Mouse (Mus musculus): ENCODE measurements around the gene Fam69a. TPM values are rescaled to one million over a fixed set of nuclear protein-coding genes. Genes with fewer than 3 reads are reported as not detected.
A peak's percentile ranks its signal among the peaks of the same experiment; 100 is the strongest.
"Not testable (repeated sequence)": the region's sequence is repeated elsewhere in the genome, so short reads cannot be mapped to it uniquely, and the experiment has no call there.

Gene Fam69a
- polyA plus RNA-seq, 1 experiment, result 0.94 TPM

GRCm38 (mm10) chr5:107983946-107984345, 2.9 kb downstream of the Fam69a start:
- no peak for TF ChIP-seq FLI1 (IDR thresholded peaks at IDR 0.05; ENCODE audit: low read length)
- no peak for TF ChIP-seq GATA1 (IDR thresholded peaks at IDR 0.05; ENCODE audit: borderline replicate concordance, low read length)
- Histone ChIP-seq H3K36me3 (replicated peaks; ENCODE audit: low read length) (peaks cover 11% of the 10 kb centered on the region), H3K9me3 (no peaks in the 10 kb centered on the region), H3K27me3 (replicated peaks) (no peaks in the 10 kb centered on the region), H3K4me3 (replicated peaks) (no peak overlapping the region), H3K4me1 (peaks cover 63% of the 10 kb centered on the region)

GRCm38 (mm10) chr5:107982016-107982415, 4.9 kb downstream of the Fam69a start:
- Histone ChIP-seq H3K4me3 (replicated peaks) (no peak overlapping the region), H3K4me1 (peaks cover 80% of the 10 kb centered on the region), H3K36me3 (replicated peaks; ENCODE audit: low read length) (peaks cover 29% of the 10 kb centered on the region), H3K27me3 (replicated peaks) (no peaks in the 10 kb centered on the region), H3K9me3 (no peaks in the 10 kb centered on the region)
- TF ChIP-seq GATA1 (IDR thresholded peaks at IDR 0.05; ENCODE audit: borderline replicate concordance, low read length), result no peak
- TF ChIP-seq FLI1 (IDR thresholded peaks at IDR 0.05; ENCODE audit: low read length), result no peak

- Histone ChIP-seq H3K36me3 (replicated peaks; ENCODE audit: low read length) (peaks cover 32% of the 10 kb centered on the region), H3K27me3 (replicated peaks) (no peaks in the 10 kb centered on the region), H3K4me3 (replicated peaks) (peak overlapping the region; percentile 44), H3K9me3 (no peaks in the 10 kb centered on the region), H3K4me1 (peaks cover 68% of the 10 kb centered on the region)
- TF ChIP-seq FLI1 (IDR thresholded peaks at IDR 0.05; ENCODE audit: low read length), result no peak
- TF ChIP-seq GATA1 (IDR thresholded peaks at IDR 0.05; ENCODE audit: borderline replicate concordance, low read length), result no peak
Measured at GRCm38 (mm10) chr5:107979901-107980300, 7.0 kb downstream of the Fam69a start.

GRCm38 (mm10) chr5:107978289-107979035, 8.4 kb downstream of the Fam69a start:
- Histone ChIP-seq H3K4me1 (peaks cover 63% of the 10 kb centered on the region), H3K9me3 (no peaks in the 10 kb centered on the region), H3K4me3 (replicated peaks) (no peak overlapping the region), H3K36me3 (replicated peaks; ENCODE audit: low read length) (peaks cover 32% of the 10 kb centered on the region), H3K27me3 (replicated peaks) (no peaks in the 10 kb centered on the region)
- TF ChIP-seq FLI1 (IDR thresholded peaks at IDR 0.05; ENCODE audit: low read length) (no peak), GATA1 (IDR thresholded peaks at IDR 0.05; ENCODE audit: borderline replicate concordance, low read length) (no peak)

- Histone ChIP-seq H3K4me3 (replicated peaks) (no peak overlapping the region), H3K9me3 (no peaks in the 10 kb centered on the region), H3K36me3 (replicated peaks; ENCODE audit: low read length) (peaks cover 32% of the 10 kb centered on the region), H3K4me1 (peaks cover 66% of the 10 kb centered on the region), H3K27me3 (replicated peaks) (no peaks in the 10 kb centered on the region)
- no peak for TF ChIP-seq GATA1 (IDR thresholded peaks at IDR 0.05; ENCODE audit: borderline replicate concordance, low read length)
- TF ChIP-seq FLI1 (IDR thresholded peaks at IDR 0.05; ENCODE audit: low read length), result no peak
Measured at GRCm38 (mm10) chr5:107977640-107978288, 9.1 kb downstream of the Fam69a start.

GRCm38 (mm10) chr5:107973310-107973709, 13.6 kb downstream of the Fam69a start:
- H3K9me3 ChIP-seq, result no peaks in the 10 kb centered on the region
- peaks cover 68% of the 10 kb centered on the region for H3K4me1 ChIP-seq
- no peak for TF ChIP-seq GATA1 (IDR thresholded peaks at IDR 0.05; ENCODE audit: borderline replicate concordance, low read length)

GRCm38 (mm10) chr5:107972444-107973272, 14.2 kb downstream of the Fam69a start:
- Histone ChIP-seq H3K4me3 (replicated peaks) (peak overlapping the region; percentile 51), H3K36me3 (replicated peaks; ENCODE audit: low read length) (peaks cover 13% of the 10 kb centered on the region), H3K4me1 (peaks cover 67% of the 10 kb centered on the region), H3K9me3 (no peaks in the 10 kb centered on the region), H3K27me3 (replicated peaks) (no peaks in the 10 kb centered on the region)
- TF ChIP-seq FLI1 (IDR thresholded peaks at IDR 0.05; ENCODE audit: low read length), result no peak
- no peak for TF ChIP-seq GATA1 (IDR thresholded peaks at IDR 0.05; ENCODE audit: borderline replicate concordance, low read length)

More at GRCm38 (mm10) chr5:107973310-107973709, 13.6 kb downstream of the Fam69a start:
- H3K4me3 ChIP-seq (replicated peaks), result peak overlapping the region; percentile 81
- peaks cover 20% of the 10 kb centered on the region for H3K36me3 ChIP-seq (replicated peaks; ENCODE audit: low read length)
- H3K27me3 ChIP-seq (replicated peaks), result no peaks in the 10 kb centered on the region

- Histone ChIP-seq H3K27me3 (replicated peaks) (no peaks in the 10 kb centered on the region), H3K9me3 (no peaks in the 10 kb centered on the region), H3K36me3 (replicated peaks; ENCODE audit: low read length) (peaks cover 4% of the 10 kb centered on the region), H3K4me1 (peaks cover 79% of the 10 kb centered on the region), H3K4me3 (replicated peaks) (no peak overlapping the region)
- no peak for TF ChIP-seq FLI1 (IDR thresholded peaks at IDR 0.05; ENCODE audit: low read length)
- no peak for TF ChIP-seq GATA1 (IDR thresholded peaks at IDR 0.05; ENCODE audit: borderline replicate concordance, low read length)
Measured at GRCm38 (mm10) chr5:107971069-107971468, 15.8 kb downstream of the Fam69a start.

- H3K4me3 ChIP-seq (replicated peaks); H3K27me3 ChIP-seq (replicated peaks); H3K9me3 ChIP-seq; H3K36me3 ChIP-seq (replicated peaks; ENCODE audit: low read length): not testable (repeated sequence)
- H3K4me1 ChIP-seq, result peaks cover 91% of the 10 kb centered on the region
Measured at GRCm38 (mm10) chr5:107969818-107970217, 17.1 kb downstream of the Fam69a start.

GRCm38 (mm10) chr5:107968079-107968478, 18.8 kb downstream of the Fam69a start:
- H3K4me3 ChIP-seq (replicated peaks), result peak overlapping the region; percentile 46
- TF ChIP-seq GATA1 (IDR thresholded peaks at IDR 0.05; ENCODE audit: borderline replicate concordance, low read length) (no peak), FLI1 (IDR thresholded peaks at IDR 0.05; ENCODE audit: low read length) (no peak)
- H3K36me3 ChIP-seq (replicated peaks; ENCODE audit: low read length), result peaks cover 4% of the 10 kb centered on the region
- no peaks in the 10 kb centered on the region for H3K9me3 ChIP-seq
- peaks cover 96% of the 10 kb centered on the region for H3K4me1 ChIP-seq
- no peaks in the 10 kb centered on the region for H3K27me3 ChIP-seq (replicated peaks)
